Mouse (Mus musculus): ENCODE measurements around the gene Ank3.

DNA sequence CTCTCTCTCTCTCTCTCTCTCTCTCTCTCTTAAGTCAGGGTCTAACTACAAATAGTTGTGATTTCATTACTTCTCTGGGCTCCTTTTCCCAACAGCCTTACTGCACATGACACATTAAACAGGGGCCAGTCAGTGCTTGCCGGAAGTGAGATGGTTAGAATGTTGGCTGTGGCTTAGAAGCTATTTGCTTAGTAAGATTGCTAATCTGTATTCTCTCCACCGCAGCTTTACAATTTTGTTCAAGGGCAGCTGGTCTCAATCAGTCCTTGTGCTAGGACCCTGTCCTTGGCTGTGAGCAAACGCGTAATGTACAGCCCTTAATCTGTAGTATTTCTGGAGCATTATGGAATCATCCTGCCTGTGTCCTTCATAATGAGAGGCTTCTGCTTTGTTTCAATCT lies 31.6 kb downstream of the Ank3 start:
- TF ChIP-seq CTCF (IDR thresholded peaks at IDR 0.05; ENCODE audit: low read depth) = no peak
- TF ChIP-seq EP300 (IDR thresholded peaks at IDR 0.05; ENCODE audit: low read depth) = no peak
